Mouse (Mus musculus): Measurements from ENCODE around the gene Tfcp2l1.
"Not testable (repeated sequence)": the region's sequence is repeated elsewhere in the genome, so short reads cannot be mapped to it uniquely, and the experiment has no call there.

DNA sequence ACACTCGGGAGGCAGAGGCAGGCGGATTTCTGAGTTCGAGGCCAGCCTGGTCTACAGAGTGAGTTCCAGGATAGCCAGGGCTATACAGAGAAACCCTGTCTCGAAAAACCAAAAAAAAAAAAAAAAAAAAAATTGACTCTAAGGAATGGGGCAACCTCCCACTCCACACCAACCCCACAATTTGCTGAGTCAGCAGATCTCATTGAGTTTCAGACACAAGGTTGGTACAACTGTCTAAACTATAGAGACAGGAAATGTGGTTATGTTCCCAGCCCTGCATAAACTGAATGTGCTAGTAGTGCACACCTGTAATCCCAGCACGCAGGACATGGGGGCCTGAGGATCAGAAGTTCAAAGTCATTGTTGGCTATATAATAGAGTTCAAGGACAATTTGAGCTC is 6.7 kb upstream of the Tfcp2l1 start:
- not testable (repeated sequence) for TF ChIP-seq POLR2A (IDR thresholded peaks at IDR 0.05; ENCODE audit: control insufficient read depth in 1 of 2, insufficient read depth in 1 of 2, low read depth in 1 of 2, low read length in 2 of 2, poor library complexity in 1 of 2); CTCF (IDR thresholded peaks at IDR 0.05 in 2 of 3, conservative IDR thresholded peaks at IDR 0.05 in 1 of 3; ENCODE audit: control insufficient read depth in 1 of 3, insufficient read depth in 1 of 3, low read depth in 2 of 3, low read length in 3 of 3, poor library complexity in 1 of 3, severe bottlenecking in 1 of 3); EP300 (IDR thresholded peaks at IDR 0.05; ENCODE audit: low read depth in 1 of 2, low read length in 2 of 2); NELFE (IDR thresholded peaks at IDR 0.05; ENCODE audit: low read depth, low read length); UBTF (IDR thresholded peaks at IDR 0.05; ENCODE audit: borderline replicate concordance, insufficient read depth, low read depth, low read length); TCF12 (IDR thresholded peaks at IDR 0.05; ENCODE audit: low read depth, low read length); ZNF384 (IDR thresholded peaks at IDR 0.05; ENCODE audit: low read depth, low read length); MEF2A (IDR thresholded peaks at IDR 0.05; ENCODE audit: extremely low read depth, insufficient replicate concordance, low read depth, low read length, poor library complexity, severe bottlenecking); E2F4 (IDR thresholded peaks at IDR 0.05; ENCODE audit: borderline replicate concordance, low read depth, low read length); TBP (IDR thresholded peaks at IDR 0.05; ENCODE audit: low read depth, low read length); CHD2 (IDR thresholded peaks at IDR 0.05; ENCODE audit: low read length)

All from MEL (cell line).